Mouse (Mus musculus): Measurements from ENCODE around the gene Gm21983. TPM values are rescaled to one million over a fixed set of nuclear protein-coding genes. Genes with fewer than 3 reads are reported as not detected.

The Gm21983 gene
- total RNA-seq, 4 experiments from 2014 or later: not detected

DNA sequence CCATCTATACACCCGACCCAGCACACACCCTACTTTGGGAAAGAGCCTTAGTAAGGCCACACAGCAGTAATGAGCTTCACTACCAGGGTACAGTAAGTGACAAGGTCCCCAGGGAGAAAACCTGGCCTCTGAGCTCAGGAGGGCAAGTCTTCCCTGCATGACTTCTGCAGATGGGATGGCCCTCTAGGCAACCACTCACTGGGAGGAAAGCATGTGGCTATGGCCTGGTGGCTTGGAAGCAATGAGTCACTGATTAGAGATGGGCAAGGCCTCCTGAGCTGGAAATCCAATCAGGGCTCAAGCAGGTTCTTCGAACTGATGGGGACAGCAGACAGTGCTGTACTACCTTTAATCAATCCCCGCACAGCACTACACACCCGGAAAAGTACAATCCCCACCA is 19.1 kb downstream of the Gm21983 start:
- no peak for DNase-seq (ENCODE audit: low spot score in 2 of 2)

DNA sequence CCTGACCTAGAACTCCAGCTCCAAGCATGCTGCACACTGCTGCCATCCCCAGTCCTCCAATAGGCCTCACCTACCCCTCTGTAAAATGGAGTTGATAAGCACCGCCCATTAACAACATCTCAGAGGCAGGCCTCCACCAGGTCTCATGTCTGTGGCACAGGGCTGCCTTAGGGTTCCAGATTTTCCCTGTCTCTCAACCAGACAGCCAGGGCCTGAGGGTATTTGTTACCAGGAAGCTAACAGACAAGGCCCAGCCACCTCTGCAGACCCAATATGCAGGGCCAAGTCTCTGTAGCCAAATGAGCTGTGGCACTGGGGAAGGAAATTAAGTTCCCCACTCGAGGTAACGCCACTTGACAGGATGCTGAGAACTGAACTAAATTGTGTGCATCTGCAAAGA is 20.0 kb downstream of the Gm21983 start:
- no peak for DNase-seq (ENCODE audit: low spot score in 2 of 2)

DNA sequence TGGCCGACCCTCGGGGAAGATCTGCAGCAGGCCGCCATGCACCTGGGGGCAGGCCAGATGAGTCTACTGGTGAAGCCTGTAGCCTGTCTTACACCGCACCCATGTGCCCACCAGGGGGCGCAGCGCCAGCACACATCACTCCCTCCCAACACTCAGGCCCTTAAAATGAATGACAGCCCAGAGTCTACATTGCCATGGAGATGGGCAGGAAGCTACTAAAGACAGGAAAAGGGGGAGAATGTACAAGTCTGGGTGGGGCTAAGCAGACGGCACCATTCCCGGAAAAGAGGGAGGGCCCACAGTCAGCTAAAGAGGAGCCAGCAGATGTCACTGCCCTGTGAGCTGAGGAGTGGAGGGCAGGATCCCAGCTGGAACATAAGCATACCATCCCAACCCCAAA is 21.0 kb downstream of the Gm21983 start:
- DNase-seq (ENCODE audit: low spot score in 2 of 2): peak; percentile 87 to 90

DNA sequence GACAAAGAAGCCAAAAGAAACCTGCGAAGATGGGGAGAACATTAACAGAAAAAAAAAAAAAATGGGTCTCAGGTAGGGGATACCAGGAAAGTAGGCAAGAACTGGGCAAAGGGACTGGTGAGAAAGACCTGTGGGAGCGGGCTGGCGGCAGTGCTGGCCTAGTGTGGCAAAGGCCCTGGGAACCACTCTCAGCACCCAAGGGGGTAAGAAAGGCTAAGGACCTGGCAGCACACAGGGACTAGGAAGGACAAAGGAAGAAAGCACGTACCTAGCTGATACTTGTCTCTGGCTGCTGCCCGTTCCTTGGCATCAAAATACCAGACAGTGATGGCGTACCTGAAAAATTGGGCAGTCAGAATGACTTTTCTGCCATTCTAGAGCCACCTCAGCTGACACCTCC is 21.6 kb downstream of the Gm21983 start:
- DNase-seq (ENCODE audit: low spot score in 2 of 2): no peak

DNA sequence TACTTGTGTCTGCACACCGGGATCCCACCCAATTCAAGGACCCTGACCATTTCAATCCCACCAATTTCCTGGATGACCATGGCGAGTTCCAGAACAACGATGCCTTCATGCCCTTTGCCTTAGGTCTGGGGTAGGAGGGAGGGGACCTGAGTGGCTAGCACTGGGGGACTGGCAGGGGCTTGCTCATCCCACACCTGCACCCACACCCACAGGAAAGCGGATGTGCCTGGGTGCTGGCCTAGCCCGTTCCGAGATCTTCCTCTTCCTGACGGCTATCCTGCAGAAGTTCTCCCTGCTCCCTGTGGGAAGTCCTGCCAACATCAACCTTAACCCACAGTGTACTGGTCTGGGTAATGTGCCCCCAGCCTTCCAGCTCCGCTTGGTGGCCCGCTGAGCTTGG is 22.7 kb downstream of the Gm21983 start:
- DNase-seq (ENCODE audit: low spot score in 2 of 2): no peak

DNA sequence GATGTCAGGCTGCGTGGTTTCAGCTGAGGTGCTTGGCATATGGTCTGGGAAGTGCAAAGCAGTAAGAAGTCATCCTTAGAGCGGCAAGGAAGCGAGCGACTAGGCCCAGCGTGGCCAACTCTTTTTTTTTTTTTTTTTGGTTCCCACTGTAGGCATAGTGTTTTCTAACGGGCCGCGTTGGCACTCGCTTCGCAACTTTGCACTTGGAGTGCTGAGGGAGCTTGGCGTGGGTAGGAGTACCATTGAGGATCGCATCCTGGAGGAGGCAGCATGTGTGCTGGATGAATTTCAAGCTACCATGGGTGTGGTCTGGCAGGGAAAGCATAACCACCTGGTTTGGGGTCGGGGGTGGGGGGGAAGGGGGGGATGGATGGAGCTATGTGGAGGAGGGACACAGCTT is 24.9 kb downstream of the Gm21983 start:
- no peak for DNase-seq (ENCODE audit: low spot score in 2 of 2)

DNA sequence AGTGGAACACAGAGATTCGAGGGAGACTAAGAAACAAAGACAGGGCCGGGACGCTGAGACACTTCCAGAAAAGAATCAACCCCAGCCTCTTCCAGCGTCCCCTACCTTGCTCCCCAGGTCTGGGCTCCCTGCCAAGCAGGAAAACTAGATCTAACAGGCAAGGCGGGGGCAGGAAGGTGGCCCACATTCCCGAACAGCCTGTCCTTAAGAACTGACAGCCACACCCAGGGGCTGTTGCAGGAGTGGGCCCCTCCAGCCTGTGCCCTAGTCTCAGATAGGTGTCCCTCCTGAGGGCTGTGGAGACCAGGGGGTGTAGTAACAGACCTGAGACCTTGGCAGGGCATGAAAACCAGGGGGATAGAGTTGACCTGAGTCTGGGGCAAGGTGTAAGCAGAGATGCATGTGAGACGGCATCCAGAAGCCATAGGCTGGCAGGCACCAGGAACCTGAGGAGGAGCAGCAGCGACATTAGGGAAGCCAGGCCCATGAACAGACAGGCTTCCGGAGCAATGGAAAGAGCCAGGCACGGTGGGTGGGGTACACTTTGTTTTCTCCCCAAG is 27.6 kb downstream of the Gm21983 start, which contains the start of gene Cyp2t4:
Gene Cyp2t4 (plus strand): TSS at position 510 of the 560 bp plus-strand sequence.
- no peak for DNase-seq (ENCODE audit: low spot score in 2 of 2)

DNA sequence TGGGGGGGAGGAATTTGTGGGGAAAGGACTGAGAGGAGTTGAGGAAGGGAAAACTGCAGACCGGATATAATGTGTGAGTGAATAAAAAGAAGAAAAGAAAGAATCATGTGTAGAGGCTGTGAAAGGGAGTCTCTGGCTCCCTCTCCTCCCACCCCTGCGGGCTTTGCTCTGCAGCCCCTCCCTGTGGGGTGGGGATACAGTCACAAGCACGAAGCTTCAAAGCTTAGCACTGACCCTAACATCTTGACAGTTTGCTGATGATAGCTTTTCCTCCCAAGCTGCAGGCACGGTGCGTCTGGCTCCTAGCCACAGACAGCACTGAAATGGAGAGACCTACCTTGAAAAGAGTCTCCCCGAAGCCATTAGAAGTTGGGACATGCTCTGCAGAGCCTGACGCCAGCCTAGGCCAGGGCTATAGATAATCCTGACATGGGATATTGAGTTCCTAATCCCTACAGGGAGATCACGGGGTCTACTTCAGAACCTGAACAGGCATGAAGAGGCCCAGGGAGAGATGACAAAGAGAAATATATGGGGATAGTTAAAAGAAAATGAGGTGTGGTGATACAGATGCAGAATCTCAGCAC is 44.4 kb downstream of the Gm21983 start:
- no peak for DNase-seq (ENCODE audit: low spot score in 2 of 2)

DNA sequence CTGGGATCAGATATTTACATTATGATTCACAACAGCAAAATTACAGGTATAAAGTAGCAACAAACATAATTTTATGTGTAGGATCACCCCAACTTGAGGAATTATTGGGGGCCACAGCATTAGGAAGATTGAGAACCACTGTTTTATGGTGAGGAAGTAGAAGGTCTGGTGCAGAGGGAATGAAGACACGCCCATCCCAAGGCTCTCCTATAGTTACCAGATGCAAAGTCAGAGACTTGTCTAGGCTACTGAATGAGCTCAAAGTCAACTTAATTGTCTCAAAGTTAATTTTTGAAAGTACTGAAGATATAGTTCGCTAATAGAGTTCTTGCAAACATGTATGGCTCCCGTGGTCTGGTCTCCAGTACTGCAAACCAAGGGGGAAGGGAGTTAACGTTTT is 47.1 kb downstream of the Gm21983 start:
- DNase-seq (ENCODE audit: low spot score in 2 of 2): no peak

DNA sequence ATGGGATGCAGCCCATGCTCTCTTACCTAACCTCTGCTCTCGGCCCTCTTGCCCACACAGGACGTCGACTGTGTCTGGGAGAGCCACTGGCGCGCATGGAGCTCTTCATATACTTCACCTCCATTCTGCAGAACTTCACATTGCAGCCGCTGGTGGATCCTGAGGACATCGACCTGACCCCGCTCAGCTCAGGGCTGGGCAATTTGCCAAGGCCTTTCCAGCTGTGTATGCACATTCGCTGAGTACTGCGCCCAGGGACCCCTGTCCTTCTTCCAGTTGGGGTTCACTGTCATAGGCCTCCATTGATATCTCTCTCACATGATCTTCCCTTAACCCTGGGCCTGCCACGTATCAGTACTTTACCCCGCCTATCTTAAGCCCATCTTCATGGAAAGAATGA is 47.7 kb downstream of the Gm21983 start:
- no peak for DNase-seq (ENCODE audit: low spot score in 2 of 2)

DNA sequence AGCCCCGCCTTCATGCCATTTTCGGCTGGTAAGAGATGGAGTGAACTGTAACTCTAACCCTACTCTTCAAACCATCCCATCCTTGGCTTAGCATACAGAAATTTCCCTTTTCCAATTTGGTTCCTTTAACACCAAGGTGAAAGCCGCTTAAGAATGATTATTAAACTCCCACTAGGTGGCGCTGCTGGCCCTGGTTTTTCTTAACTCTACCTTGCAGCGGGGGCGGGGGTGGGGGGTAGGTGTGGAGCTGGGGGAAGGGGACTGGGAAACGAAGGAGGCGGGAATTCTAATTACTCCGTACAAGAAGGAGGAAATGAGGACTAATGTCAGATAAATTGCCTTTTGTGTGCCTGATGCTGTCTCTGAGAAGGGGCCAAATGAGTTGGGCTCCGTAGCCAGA is 48.3 kb downstream of the Gm21983 start:
- peak in 1 of 2 experiments; percentile 61 for DNase-seq (ENCODE audit: low spot score in 2 of 2)

DNA sequence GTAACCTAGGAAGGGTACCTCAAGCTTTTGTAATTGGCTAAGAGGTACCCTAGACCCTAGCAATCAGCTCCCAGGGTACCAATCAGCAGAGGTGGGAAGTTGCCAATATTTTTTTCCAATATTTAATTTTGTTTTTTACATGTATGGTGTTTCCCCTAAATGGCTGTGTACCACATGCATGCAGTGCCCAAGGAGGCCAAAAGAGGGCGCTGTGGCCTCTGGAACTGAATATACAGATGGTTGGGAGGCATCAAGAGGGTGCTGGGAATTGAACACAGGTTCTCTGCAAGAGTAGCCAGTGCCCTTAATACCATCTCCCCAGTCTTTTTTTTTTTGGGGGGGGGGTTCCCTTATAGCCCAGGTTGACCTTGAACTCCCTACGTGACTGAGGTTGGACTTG is 49.5 kb downstream of the Gm21983 start:
- DNase-seq (ENCODE audit: low spot score in 2 of 2): no peak

DNA sequence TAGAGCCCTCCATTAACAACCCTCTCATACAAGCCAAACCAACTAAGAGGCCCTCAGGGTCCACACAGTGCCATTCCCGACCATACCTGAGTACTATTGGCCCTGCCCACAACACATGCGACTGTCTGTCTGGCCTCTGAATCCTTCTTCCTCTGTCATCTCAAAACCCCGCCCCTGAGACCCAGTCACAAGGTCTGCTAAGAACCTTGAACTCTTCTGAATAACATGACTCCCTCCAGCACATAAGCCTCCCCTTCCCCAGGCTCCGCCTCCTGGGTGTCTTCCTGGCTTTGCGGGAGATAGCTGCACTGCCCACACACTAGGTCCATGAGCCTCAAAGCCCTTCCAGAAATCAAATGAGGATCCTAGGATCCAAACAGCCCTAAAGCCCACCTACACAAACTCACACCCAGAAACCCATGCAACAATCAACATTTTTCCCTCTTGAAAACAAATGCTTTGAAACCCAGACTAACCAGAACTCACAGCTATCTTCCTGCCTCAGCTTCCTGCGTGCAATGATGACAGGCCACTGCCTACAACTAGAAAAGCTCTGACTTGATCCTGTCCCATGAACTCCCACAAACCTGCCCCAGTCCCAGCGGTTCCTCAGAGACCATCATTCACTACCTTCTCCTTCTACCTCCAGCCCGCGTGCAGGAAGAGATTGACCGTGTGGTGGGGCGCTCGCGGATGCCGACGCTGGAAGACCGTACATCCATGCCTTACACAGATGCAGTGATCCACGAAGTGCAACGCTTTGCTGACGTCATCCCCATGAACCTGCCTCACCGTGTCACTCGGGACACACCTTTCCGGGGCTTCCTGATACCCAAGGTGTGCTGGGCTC is 50.1 kb downstream of the Gm21983 start:
- DNase-seq (ENCODE audit: low spot score in 2 of 2): no peak

DNA sequence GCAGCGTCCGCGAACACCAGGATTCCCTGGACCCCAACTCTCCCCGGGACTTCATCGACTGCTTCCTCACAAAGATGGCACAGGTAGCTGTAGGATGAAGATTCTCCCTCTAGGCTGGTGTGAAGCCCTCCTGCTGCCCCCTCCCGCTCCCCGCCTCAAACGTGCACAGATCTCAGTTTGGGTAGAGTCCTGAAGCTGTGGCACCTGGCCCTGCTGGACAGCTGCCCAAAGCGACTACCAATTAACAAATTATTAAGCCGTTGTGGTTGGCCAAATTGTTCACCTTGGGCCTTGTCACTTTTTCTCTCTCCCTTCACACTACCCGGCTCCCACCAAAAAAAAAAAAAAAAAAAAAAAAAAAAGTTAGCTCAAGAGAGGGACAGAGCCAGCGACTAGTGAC is 51.1 kb downstream of the Gm21983 start:
- no peak for DNase-seq (ENCODE audit: low spot score in 2 of 2)

DNA sequence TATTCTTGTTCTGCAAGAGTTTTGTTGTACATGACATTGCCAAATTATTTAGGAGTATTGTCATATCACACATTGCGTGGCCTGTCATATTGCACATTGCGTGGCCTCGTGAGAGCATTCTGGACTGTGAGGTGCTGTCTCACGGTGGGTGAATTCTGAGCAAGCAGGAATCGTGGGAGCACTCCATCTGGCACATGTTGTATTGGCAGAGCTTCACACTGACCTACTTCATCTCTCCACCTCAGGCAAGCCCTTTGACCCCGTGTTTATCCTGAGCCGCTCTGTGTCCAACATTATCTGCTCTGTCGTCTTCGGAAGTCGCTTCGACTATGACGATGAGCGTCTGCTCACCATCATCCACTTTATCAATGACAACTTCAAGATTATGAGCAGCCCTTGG is 51.9 kb downstream of the Gm21983 start:
- no peak for DNase-seq (ENCODE audit: low spot score in 2 of 2)

DNA sequence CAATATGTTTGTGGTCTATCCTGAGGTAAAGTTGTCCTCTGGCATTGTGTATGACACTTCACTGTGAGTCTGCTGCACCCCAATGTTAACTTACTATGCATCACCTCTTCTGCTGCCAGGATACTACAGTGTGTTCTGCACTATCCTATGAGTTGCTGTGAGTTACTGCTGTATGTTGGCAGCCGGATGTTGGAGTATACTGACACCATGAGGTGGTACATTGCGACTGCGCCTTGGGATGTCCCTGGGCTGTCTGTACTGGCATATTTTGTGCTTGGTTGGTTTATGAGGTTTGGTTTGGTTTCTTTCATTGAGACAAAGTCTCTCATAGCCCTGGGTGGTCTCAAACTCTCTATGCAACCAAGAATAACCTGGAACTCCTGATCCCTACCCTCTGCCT is 52.7 kb downstream of the Gm21983 start:
- DNase-seq (ENCODE audit: low spot score in 2 of 2): peak in 1 of 2 experiments; percentile 57

DNA sequence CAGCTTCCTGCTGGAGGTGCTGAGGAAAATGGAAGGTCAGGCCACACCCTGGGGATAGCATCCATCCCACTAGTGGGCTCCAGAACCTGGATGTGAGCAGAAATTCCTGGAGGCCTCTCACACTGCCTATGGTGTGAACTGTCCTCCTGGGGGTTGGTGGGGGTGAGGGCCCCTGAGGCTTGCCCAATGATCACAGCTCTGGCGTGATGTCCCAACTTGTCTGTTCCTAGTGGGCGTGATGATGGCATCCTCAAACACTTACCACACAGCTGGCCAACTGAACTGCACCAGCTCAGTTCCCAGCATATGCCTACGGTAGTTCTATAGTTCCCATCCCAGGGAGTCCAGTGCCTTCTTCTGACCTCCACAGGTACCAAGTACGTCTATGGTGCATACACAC is 55.9 kb downstream of the Gm21983 start:
- no peak for DNase-seq (ENCODE audit: low spot score in 2 of 2)

DNA sequence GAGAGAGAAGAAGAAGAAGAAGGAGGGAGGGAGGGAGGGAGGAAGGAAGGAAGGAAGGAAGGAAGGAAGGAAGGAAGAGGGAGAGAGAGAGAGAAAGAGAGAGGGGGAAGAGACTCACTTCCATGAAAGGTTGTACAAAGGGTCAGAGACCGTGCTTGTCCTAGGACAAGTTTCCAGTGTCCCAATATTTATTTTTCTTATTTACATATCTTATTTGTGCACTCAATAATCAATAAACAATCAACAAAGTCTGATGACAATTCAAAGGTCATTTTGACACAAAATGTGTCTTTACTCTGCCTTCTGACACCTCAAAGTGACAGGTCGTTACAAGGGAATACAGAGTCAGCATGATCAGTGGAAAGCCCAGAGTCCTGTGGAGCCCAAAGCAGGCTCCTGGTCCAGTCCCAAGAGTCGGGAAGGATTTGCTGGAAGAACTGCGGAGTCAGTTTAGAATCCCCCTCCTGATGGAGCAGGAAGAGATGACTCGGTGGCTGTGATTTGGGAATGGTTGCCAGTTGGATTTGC is 56.5 kb downstream of the Gm21983 start:
- DNase-seq (ENCODE audit: low spot score in 2 of 2): no peak

DNA sequence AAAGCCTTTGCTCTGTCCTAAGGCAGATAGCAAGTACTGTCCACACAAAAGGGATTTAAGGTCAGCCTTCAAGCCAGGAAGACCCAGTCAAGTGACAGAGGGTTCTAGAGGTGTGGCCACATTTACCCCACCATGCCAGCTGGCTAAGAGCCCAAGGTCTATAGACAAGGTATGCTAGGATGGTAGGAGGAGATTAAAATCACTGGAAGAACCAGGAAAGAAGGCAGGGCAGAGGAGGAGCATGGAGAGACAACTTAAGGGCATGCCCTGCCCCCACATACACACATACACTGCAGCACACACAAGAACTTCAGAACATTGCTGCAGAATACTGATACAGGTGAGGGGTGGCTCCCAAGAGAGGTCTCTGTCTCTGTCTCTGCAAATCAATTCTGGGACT is 61.2 kb downstream of the Gm21983 start, which contains the start of gene Cyp2f2:
Gene Cyp2f2 (plus strand): TSS at position 234 of the 400 bp plus-strand sequence.
- no peak for DNase-seq (ENCODE audit: low spot score in 2 of 2)

Measured in layer of hippocampus, adult 8-10 months (tissue).